Mouse (Mus musculus): Measurements from ENCODE around the gene Ankfn1. TPM values are rescaled to one million over a fixed set of nuclear protein-coding genes. Genes with fewer than 3 reads are reported as not detected.
A peak's percentile ranks its signal among the peaks of the same experiment; 100 is the strongest.

Gene Ankfn1
- polyA plus RNA-seq (2016; fragmentation: Nextera tagmentation; extraction: Ambion mirVana), result 0.82 and 2.0 TPM in 2 replicates

GRCm38 (mm10) chr11:89777431-89777830 lies at the start of gene Ankfn1:
TSS of gene Ankfn1 (minus strand) at chr11:89777653.
- 53% methylated on average over 7 of the region's 7 CpGs for WGBS
- Histone ChIP-seq H3K36me3 (no peaks in the 10 kb centered on the region), H3K4me1 (replicated peaks) (0 out of 2 replicates have a peak, but pooled peaks cover 7% of the 10 kb centered on the region), H3K9me3 (no peaks in the 10 kb centered on the region), H3K27ac (no peak within 1 kb of the TSS), H3K4me3 (no peak within 1 kb of the TSS), H3K27me3 (ENCODE audit: insufficient read depth, poor library complexity, severe bottlenecking) (no peaks in the 10 kb centered on the region)
- DNase-seq (ENCODE audit: low spot score), result no peak

GRCm38 (mm10) chr11:89823661-89824446 lies 46.4 kb upstream of the Ankfn1 start:
- Histone ChIP-seq H3K4me1 (replicated peaks) (peaks cover 2% of the 10 kb centered on the region; the same call in 1 of the 2 replicates), H3K4me3 (no peak overlapping the region), H3K36me3 (no peaks in the 10 kb centered on the region), H3K27me3 (ENCODE audit: insufficient read depth, poor library complexity, severe bottlenecking) (no peaks in the 10 kb centered on the region), H3K9me3 (no peaks in the 10 kb centered on the region), H3K27ac (no peak overlapping the region)
- no peak for DNase-seq (ENCODE audit: low spot score)
- 79% methylated on average over 8 of the region's 8 CpGs for WGBS

- WGBS, result 28% methylated on average over 4 of the region's 4 CpGs
- Histone ChIP-seq H3K4me3 (no peak overlapping the region), H3K36me3 (no peaks in the 10 kb centered on the region), H3K9me3 (no peaks in the 10 kb centered on the region), H3K4me1 (replicated peaks) (peaks cover 6% of the 10 kb centered on the region; the same call in 1 of the 2 replicates), H3K27ac (0 out of 2 replicates have a peak overlapping the region, but pooled peaks have one; percentile 23), H3K27me3 (ENCODE audit: insufficient read depth, poor library complexity, severe bottlenecking) (no peaks in the 10 kb centered on the region)
- DNase-seq (ENCODE audit: low spot score), result no peak
Measured at GRCm38 (mm10) chr11:89818594-89818993, 41.1 kb upstream of the Ankfn1 start.

- Histone ChIP-seq H3K27ac (no peak overlapping the region), H3K9me3 (no peaks in the 10 kb centered on the region), H3K36me3 (no peaks in the 10 kb centered on the region), H3K4me1 (replicated peaks) (no peaks in the 10 kb centered on the region; the same call in 1 of the 2 replicates), H3K4me3 (no peak overlapping the region), H3K27me3 (ENCODE audit: insufficient read depth, poor library complexity, severe bottlenecking) (no peaks in the 10 kb centered on the region)
- WGBS, result 70% methylated on average over 1 of the region's 1 CpGs
- no peak for DNase-seq (ENCODE audit: low spot score)
Measured at GRCm38 (mm10) chr11:89811403-89811802, 34.0 kb upstream of the Ankfn1 start.

GRCm38 (mm10) chr11:89807998-89808397 lies 30.5 kb upstream of the Ankfn1 start:
- Histone ChIP-seq H3K9me3 (no peaks in the 10 kb centered on the region), H3K36me3 (no peaks in the 10 kb centered on the region), H3K27me3 (ENCODE audit: insufficient read depth, poor library complexity, severe bottlenecking) (no peaks in the 10 kb centered on the region), H3K27ac (no peak overlapping the region), H3K4me3 (no peak overlapping the region), H3K4me1 (replicated peaks) (peaks cover 9% of the 10 kb centered on the region)
- WGBS, result 82% methylated on average over 11 of the region's 11 CpGs
- DNase-seq (ENCODE audit: low spot score), result no peak

GRCm38 (mm10) chr11:89804822-89805221 lies 27.4 kb upstream of the Ankfn1 start:
- no peaks in the 10 kb centered on the region for H3K27me3 ChIP-seq (ENCODE audit: insufficient read depth, poor library complexity, severe bottlenecking)
- no peak overlapping the region for H3K4me3 ChIP-seq
- 57% methylated on average over 5 of the region's 5 CpGs for WGBS
- H3K27ac ChIP-seq, result no peak overlapping the region
- H3K9me3 ChIP-seq, result no peaks in the 10 kb centered on the region
- H3K36me3 ChIP-seq, result no peaks in the 10 kb centered on the region
- peaks cover 9% of the 10 kb centered on the region for H3K4me1 ChIP-seq (replicated peaks)
- peak; percentile 33 for DNase-seq (ENCODE audit: low spot score)

- no peak overlapping the region for H3K4me3 ChIP-seq
- no peaks in the 10 kb centered on the region for H3K27me3 ChIP-seq (ENCODE audit: insufficient read depth, poor library complexity, severe bottlenecking)
- WGBS, result 85% methylated on average over 5 of the region's 5 CpGs
- H3K4me1 ChIP-seq (replicated peaks), result peaks cover 9% of the 10 kb centered on the region
- no peaks in the 10 kb centered on the region for H3K9me3 ChIP-seq
- DNase-seq (ENCODE audit: low spot score), result no peak
- H3K36me3 ChIP-seq, result no peaks in the 10 kb centered on the region
- H3K27ac ChIP-seq, result no peak overlapping the region
Measured at GRCm38 (mm10) chr11:89803974-89804373, 26.5 kb upstream of the Ankfn1 start.

GRCm38 (mm10) chr11:89792709-89793108 lies 15.3 kb upstream of the Ankfn1 start:
- Histone ChIP-seq H3K4me3 (no peak overlapping the region), H3K4me1 (replicated peaks) (no peaks in the 10 kb centered on the region), H3K9me3 (no peaks in the 10 kb centered on the region), H3K27ac (no peak overlapping the region), H3K27me3 (ENCODE audit: insufficient read depth, poor library complexity, severe bottlenecking) (no peaks in the 10 kb centered on the region), H3K36me3 (no peaks in the 10 kb centered on the region)
- DNase-seq (ENCODE audit: low spot score), result no peak
- whole genome bisulfite sequencing, result 86% methylated on average over 3 of the region's 3 CpGs

GRCm38 (mm10) chr11:89776070-89776469 lies 1.4 kb downstream of the Ankfn1 start:
- DNase-seq (ENCODE audit: low spot score), result no peak
- H3K4me1 ChIP-seq (replicated peaks), result 0 out of 2 replicates have a peak, but pooled peaks cover 7% of the 10 kb centered on the region
- no peaks in the 10 kb centered on the region for H3K27me3 ChIP-seq (ENCODE audit: insufficient read depth, poor library complexity, severe bottlenecking)
- no peaks in the 10 kb centered on the region for H3K36me3 ChIP-seq
- H3K4me3 ChIP-seq, result no peak overlapping the region
- no peaks in the 10 kb centered on the region for H3K9me3 ChIP-seq
- H3K27ac ChIP-seq, result no peak overlapping the region
- WGBS, result 66% methylated on average over 3 of the region's 3 CpGs

- no peaks in the 10 kb centered on the region for H3K27me3 ChIP-seq (ENCODE audit: insufficient read depth, poor library complexity, severe bottlenecking)
- no peak for DNase-seq (ENCODE audit: low spot score)
- 83% methylated on average over 3 of the region's 3 CpGs for WGBS
- 0 out of 2 replicates have a peak, but pooled peaks cover 7% of the 10 kb centered on the region for H3K4me1 ChIP-seq (replicated peaks)
- H3K27ac ChIP-seq, result no peak overlapping the region
- no peaks in the 10 kb centered on the region for H3K9me3 ChIP-seq
- H3K36me3 ChIP-seq, result no peaks in the 10 kb centered on the region
- H3K4me3 ChIP-seq, result no peak overlapping the region
Measured at GRCm38 (mm10) chr11:89774913-89775312, 2.5 kb downstream of the Ankfn1 start.

- WGBS, result 82% methylated on average over 2 of the region's 2 CpGs
- 0 out of 2 replicates have a peak, but pooled peaks cover 7% of the 10 kb centered on the region for H3K4me1 ChIP-seq (replicated peaks)
Measured at GRCm38 (mm10) chr11:89772941-89773340, 4.5 kb downstream of the Ankfn1 start.

GRCm38 (mm10) chr11:89765770-89766148 lies 11.7 kb downstream of the Ankfn1 start:
- no peak overlapping the region for H3K27ac ChIP-seq
- peaks cover 5% of the 10 kb centered on the region; the same call in 1 of the 2 replicates for H3K4me1 ChIP-seq (replicated peaks)
- H3K4me3 ChIP-seq, result no peak overlapping the region
- DNase-seq (ENCODE audit: low spot score), result no peak
- 61% methylated on average over 2 of the region's 2 CpGs for WGBS
- H3K27me3 ChIP-seq (ENCODE audit: insufficient read depth, poor library complexity, severe bottlenecking), result no peaks in the 10 kb centered on the region; the same call in 1 of the 2 replicates
- H3K36me3 ChIP-seq, result no peaks in the 10 kb centered on the region
- no peaks in the 10 kb centered on the region for H3K9me3 ChIP-seq

More at GRCm38 (mm10) chr11:89772941-89773340, 4.5 kb downstream of the Ankfn1 start:
- H3K27ac ChIP-seq, result no peak overlapping the region
- DNase-seq (ENCODE audit: low spot score), result no peak
- no peaks in the 10 kb centered on the region for H3K36me3 ChIP-seq
- H3K9me3 ChIP-seq, result no peaks in the 10 kb centered on the region
- no peaks in the 10 kb centered on the region; the same call in 1 of the 2 replicates for H3K27me3 ChIP-seq (ENCODE audit: insufficient read depth, poor library complexity, severe bottlenecking)
- no peak overlapping the region for H3K4me3 ChIP-seq

- no peaks in the 10 kb centered on the region for H3K36me3 ChIP-seq
- peaks cover 5% of the 10 kb centered on the region; the same call in 1 of the 2 replicates for H3K4me1 ChIP-seq (replicated peaks)
- H3K4me3 ChIP-seq, result no peak overlapping the region
- no peak for DNase-seq (ENCODE audit: low spot score)
- WGBS, result 77% methylated on average over 2 of the region's 2 CpGs
- no peaks in the 10 kb centered on the region for H3K9me3 ChIP-seq
- H3K27ac ChIP-seq, result no peak overlapping the region
- no peaks in the 10 kb centered on the region; the same call in 1 of the 2 replicates for H3K27me3 ChIP-seq (ENCODE audit: insufficient read depth, poor library complexity, severe bottlenecking)
Measured at GRCm38 (mm10) chr11:89765014-89765769, 12.3 kb downstream of the Ankfn1 start.

Measured in hindbrain, embryonic 10.5 days (tissue).